Mouse (Mus musculus) myocyte (in vitro differentiated cells): ENCODE measurements at regions not wholly inside any gene's neighbourhood (a gene's known extent, or its start where the extent isn't known, plus 50 kb on each side); places are given as distances from the start of the nearest gene placed in this dataset.

Experiments
- CEBPB ChIP-seq: IDR thresholded peaks from 2 replicates; pipeline ENCODE4 v1.6.1; 2011; ENCODE audit warnings: mild to moderate bottlenecking, moderate library complexity; ENCODE audit not compliant: poor library complexity, insufficient read depth, severe bottlenecking
- MAX ChIP-seq: IDR thresholded peaks from one replicate; pipeline ENCODE4 v1.6.1; 2011; ENCODE audit warnings: low read depth, mild to moderate bottlenecking, control low read depth
- POLR2A ChIP-seq: IDR thresholded peaks from one replicate; pipeline ENCODE4 v1.6.1; 2011; ENCODE audit warnings: low read depth, mild to moderate bottlenecking, control low read depth, moderate library complexity; ENCODE audit not compliant: insufficient read length
- REST ChIP-seq: IDR thresholded peaks from one replicate; pipeline ENCODE4 v1.6.1; 2011; ENCODE audit warnings: mild to moderate bottlenecking, control low read depth, moderate library complexity; ENCODE audit not compliant: insufficient read depth, insufficient read length
- TCF12 ChIP-seq: IDR thresholded peaks from one replicate; pipeline ENCODE4 v1.6.1; 2011; ENCODE audit warnings: mild to moderate bottlenecking, control low read depth; ENCODE audit not compliant: poor library complexity, insufficient read depth, severe bottlenecking
- TCF3 ChIP-seq: IDR thresholded peaks from one replicate; pipeline ENCODE4 v1.6.1; 2011; ENCODE audit warnings: low read depth, control low read depth; ENCODE audit not compliant: insufficient read length
- USF1 ChIP-seq: IDR thresholded peaks from one replicate; pipeline ENCODE4 v1.6.1; 2011; ENCODE audit warnings: low read depth, mild to moderate bottlenecking, control low read depth, moderate library complexity

- TF ChIP-seq POLR2A (no peak), USF1 (no peak), REST (no peak), CEBPB (no peak), TCF3 (no peak), TCF12 (no peak), MAX (no peak)
Observed at GRCm38 (mm10) chr12:70706806-70707628, 118.3 kb upstream of the Frmd6 start.
